Mouse (Mus musculus) ES-Bruce4 (cell line): ENCODE results near the gene Harbi1.

Experiments used
- CTCF ChIP-seq: IDR thresholded peaks from one replicate; pipeline ENCODE4 v1.8.1; 2011; ENCODE audit warnings: low read depth, low read length
- EP300 ChIP-seq: IDR thresholded peaks from 2 replicates; pipeline ENCODE4 v1.6.1; 2011; ENCODE audit warnings: low read depth, low read length; ENCODE audit not compliant: insufficient read depth
- POLR2A ChIP-seq: IDR thresholded peaks from one replicate; pipeline ENCODE4 v1.8.1; 2011; ENCODE audit warnings: low read length; ENCODE audit not compliant: insufficient read depth

GRCm38 (mm10) chr2:91695436-91696224, 15.0 kb upstream of the Harbi1 start:
- TF ChIP-seq CTCF: no peak
- TF ChIP-seq POLR2A: no peak
- TF ChIP-seq EP300: no peak
